Mouse (Mus musculus): ENCODE measurements around the gene Hoxd8. TPM values are rescaled to one million over a fixed set of nuclear protein-coding genes. Genes with fewer than 3 reads are reported as not detected.

Gene Hoxd8
- polyA plus RNA-seq, 1 experiment from 2014 or later: 2.6 TPM

DNA sequence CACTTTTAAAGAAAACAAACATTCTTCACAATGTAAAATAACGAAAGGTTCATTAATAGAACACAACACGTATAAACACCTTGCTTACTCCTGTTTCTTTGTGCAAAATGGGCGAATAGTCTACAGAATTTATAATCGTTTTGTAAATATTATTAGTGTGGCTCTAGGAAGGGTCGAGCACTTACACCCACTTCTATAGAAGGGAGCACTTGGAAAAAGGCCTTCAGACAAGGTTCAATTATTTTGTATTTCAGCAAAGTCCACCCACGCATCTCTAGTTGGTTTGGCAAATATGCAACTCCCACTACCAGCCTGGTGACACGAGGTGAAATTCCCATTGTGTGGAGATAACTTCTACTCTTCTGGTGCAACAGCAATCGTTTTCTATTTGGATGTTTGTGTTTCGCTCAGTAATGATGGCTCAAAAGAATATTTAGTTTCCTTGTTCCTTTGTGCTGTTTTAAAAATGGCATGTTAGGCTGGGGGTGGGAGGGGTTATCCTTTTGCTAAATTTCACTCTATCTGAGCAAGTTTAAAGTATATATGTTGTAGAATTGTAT lies 44.1 kb downstream of the Hoxd8 start:
- no peak for ATAC-seq (ENCODE audit: insufficient number of reproducible peaks, insufficient read depth, low FRiP score, low read depth)
- no peak overlapping the region for H3K9ac ChIP-seq (replicated peaks; ENCODE audit: low read depth, low read length)
- 19% methylated on average over 9 of the region's 9 CpGs for WGBS
- H3K27me3 ChIP-seq (ENCODE audit: control insufficient read depth, insufficient read depth, low read length): peaks cover 88% of the 10 kb centered on the region
- H3K4me3 ChIP-seq (ENCODE audit: low read depth, low read length): peak overlapping the region; percentile 19; the same call in 1 of the 2 replicates
- no peak overlapping the region for H3K4me2 ChIP-seq (replicated peaks; ENCODE audit: low read depth, low read length)
- H3K4me1 ChIP-seq (ENCODE audit: control insufficient read depth, insufficient read depth, low read length): peaks cover 10% of the 10 kb centered on the region; the same call in 1 of the 2 replicates
- no peaks in the 10 kb centered on the region for H3K9me3 ChIP-seq (ENCODE audit: control insufficient read depth, low read depth, low read length)
- H3K36me3 ChIP-seq (ENCODE audit: control insufficient read depth, insufficient read depth, low read length): no peaks in the 10 kb centered on the region
- H3K27ac ChIP-seq (ENCODE audit: low read length): no peak overlapping the region

DNA sequence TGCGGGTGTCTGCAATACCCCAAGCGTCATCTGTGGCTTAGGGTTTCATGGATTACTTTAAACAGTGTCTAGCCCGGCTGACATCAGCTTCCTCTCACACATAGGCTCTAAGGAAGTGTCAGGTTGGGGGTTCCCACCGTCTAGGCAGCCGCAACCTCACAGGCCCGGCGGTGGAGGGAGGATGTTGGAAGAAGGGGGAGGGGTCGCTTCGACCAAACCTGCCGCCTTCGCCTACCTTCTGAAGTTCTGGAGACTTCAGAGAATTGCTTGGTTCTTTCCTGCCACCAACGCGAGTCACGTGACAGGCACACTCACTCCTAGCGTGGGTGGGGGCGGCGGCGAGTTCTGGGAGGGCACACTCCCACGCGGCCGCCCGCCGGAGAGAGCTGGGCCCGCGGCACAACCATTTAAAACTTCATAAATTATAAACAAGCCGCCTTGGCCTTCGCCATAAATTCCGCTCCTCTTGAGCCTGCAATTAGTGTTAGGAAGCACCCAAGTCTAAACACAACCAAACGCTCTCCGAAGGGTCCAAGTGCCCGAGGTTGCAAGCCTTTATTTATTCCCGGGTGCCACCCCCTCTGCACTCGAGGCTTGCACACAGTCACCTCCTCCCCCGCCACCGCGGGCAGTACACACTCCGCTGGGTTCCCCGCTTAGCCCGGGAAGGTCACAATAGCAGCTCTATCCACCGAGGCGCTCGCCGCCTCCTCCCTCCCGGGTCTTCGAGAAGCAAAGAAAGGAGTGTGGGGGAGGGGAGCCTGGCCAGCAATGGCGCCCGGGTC lies 45.1 kb downstream of the Hoxd8 start:
- peak; percentile 25; the same call in 1 of the 2 replicates for ATAC-seq (ENCODE audit: insufficient number of reproducible peaks, insufficient read depth, low FRiP score, low read depth)
- H3K4me1 ChIP-seq (ENCODE audit: control insufficient read depth, insufficient read depth, low read length): peaks cover 10% of the 10 kb centered on the region; the same call in 1 of the 2 replicates
- 1% methylated on average over 47 of the region's 47 CpGs for WGBS

DNA sequence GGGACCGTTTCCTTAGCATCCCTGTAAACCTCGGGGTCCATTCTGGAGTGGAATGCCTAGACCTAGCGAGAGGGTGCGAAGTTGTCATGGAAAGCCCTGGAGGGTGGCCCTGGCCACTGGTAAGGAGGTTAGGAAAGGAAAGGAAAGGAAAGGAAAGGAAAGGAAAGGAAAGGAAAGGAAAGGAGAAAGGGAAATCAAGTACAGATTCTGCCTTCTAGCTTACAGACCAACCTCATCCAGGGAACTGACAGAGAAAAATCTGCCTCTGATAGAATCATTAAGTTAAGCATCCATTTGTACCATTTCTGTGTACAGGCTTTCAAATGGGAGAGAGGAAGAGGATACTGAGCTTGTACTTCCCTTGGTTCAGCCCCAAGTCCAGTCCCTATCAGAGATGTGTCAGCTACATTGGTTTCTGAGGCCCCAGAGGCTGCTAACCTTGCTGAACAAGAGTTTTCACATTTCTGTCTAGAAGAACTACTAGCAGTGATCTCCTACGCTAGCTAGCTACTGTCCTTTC lies 46.4 kb downstream of the Hoxd8 start:
- Histone ChIP-seq H3K9me3 (ENCODE audit: control insufficient read depth, low read depth, low read length) (no peaks in the 10 kb centered on the region), H3K4me2 (replicated peaks; ENCODE audit: low read depth, low read length) (no peak overlapping the region), H3K27me3 (ENCODE audit: control insufficient read depth, insufficient read depth, low read length) (peaks cover 73% of the 10 kb centered on the region), H3K4me3 (ENCODE audit: low read depth, low read length) (no peak overlapping the region), H3K27ac (ENCODE audit: low read length) (no peak overlapping the region), H3K36me3 (ENCODE audit: control insufficient read depth, insufficient read depth, low read length) (no peaks in the 10 kb centered on the region), H3K4me1 (ENCODE audit: control insufficient read depth, insufficient read depth, low read length) (peaks cover 10% of the 10 kb centered on the region; the same call in 1 of the 2 replicates), H3K9ac (replicated peaks; ENCODE audit: low read depth, low read length) (no peak overlapping the region)
- WGBS: 39% methylated on average over 5 of the region's 5 CpGs
- ATAC-seq (ENCODE audit: insufficient number of reproducible peaks, insufficient read depth, low FRiP score, low read depth): no peak

More for the DNA sequence above, 45.1 kb downstream of the Hoxd8 start:
- Histone ChIP-seq H3K4me2 (replicated peaks; ENCODE audit: low read depth, low read length) (peak overlapping the region; percentile 37), H3K9ac (replicated peaks; ENCODE audit: low read depth, low read length) (no peak overlapping the region), H3K4me3 (ENCODE audit: low read depth, low read length) (peak overlapping the region; percentile 17), H3K36me3 (ENCODE audit: control insufficient read depth, insufficient read depth, low read length) (no peaks in the 10 kb centered on the region), H3K9me3 (ENCODE audit: control insufficient read depth, low read depth, low read length) (no peaks in the 10 kb centered on the region), H3K27ac (ENCODE audit: low read length) (peak overlapping the region; percentile 16; the same call in 1 of the 2 replicates), H3K27me3 (ENCODE audit: control insufficient read depth, insufficient read depth, low read length) (peaks cover 85% of the 10 kb centered on the region)

DNA sequence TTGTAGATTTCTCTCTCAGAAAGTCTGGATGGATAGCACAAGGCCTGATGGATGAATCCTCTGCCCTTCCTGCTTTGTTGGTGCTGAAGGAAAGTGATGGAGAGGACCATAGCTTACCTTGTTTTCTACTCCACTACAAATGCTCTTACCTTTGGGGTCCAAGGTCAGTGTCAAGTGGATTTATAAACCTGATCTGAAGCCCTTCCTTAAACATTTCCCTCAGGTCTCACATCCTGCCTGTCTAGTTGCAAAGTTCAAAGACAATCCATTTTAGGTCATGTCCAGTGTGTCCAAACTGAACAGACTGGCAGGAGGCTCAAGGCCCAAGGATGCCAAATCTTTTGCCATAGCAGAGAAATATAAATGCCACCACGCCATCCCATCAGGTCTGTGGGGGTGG lies 47.4 kb downstream of the Hoxd8 start:
- Histone ChIP-seq H3K9ac (replicated peaks; ENCODE audit: low read depth, low read length) (no peak overlapping the region), H3K4me1 (ENCODE audit: control insufficient read depth, insufficient read depth, low read length) (peaks cover 10% of the 10 kb centered on the region; the same call in 1 of the 2 replicates), H3K4me2 (replicated peaks; ENCODE audit: low read depth, low read length) (no peak overlapping the region), H3K9me3 (ENCODE audit: control insufficient read depth, low read depth, low read length) (no peaks in the 10 kb centered on the region), H3K36me3 (ENCODE audit: control insufficient read depth, insufficient read depth, low read length) (no peaks in the 10 kb centered on the region), H3K4me3 (ENCODE audit: low read depth, low read length) (no peak overlapping the region), H3K27ac (ENCODE audit: low read length) (no peak overlapping the region), H3K27me3 (ENCODE audit: control insufficient read depth, insufficient read depth, low read length) (peaks cover 62% of the 10 kb centered on the region)
- ATAC-seq (ENCODE audit: insufficient number of reproducible peaks, insufficient read depth, low FRiP score, low read depth): no peak
- WGBS: 93% methylated on average over 1 of the region's 1 CpGs

DNA sequence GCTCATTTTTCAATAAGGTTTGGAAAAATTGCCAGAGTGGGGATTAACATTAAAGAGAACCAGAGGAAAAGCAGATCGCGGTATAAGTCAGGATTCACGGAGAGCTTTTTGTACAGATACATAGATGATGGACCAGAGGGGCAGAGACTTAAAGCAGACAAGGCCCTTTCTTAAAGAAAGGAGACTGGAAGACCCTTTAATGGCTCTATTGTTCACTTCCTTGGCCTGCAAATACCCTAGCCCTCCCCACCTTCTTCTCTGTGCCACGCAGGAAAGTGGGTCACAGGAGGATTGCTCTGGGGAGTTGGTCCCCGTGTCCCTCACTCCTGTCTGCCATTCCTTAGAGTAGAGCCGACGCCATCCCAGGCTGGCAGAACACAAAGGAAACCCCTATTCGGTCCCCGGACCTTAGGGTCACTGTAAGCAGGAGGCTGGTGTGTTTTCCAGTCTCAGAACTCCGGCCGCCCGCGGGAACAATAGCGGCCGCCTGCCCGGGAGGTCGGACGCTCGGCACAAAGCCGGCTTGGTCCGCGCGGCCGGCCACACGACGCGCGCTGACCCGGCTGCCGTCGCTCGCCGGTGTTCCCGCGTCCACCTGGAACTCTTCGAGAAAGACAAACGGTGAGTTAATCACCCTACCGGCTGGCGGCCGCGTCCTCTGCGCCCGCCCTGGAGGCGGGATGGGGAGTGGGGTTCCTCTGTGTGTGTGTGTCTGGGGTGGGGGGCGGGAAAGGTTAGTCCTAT lies 48.2 kb downstream of the Hoxd8 start:
- Histone ChIP-seq H3K9ac (replicated peaks; ENCODE audit: low read depth, low read length) (no peak overlapping the region; the same call in 1 of the 2 replicates), H3K9me3 (ENCODE audit: control insufficient read depth, low read depth, low read length) (no peaks in the 10 kb centered on the region), H3K27me3 (ENCODE audit: control insufficient read depth, insufficient read depth, low read length) (peaks cover 57% of the 10 kb centered on the region), H3K36me3 (ENCODE audit: control insufficient read depth, insufficient read depth, low read length) (no peaks in the 10 kb centered on the region), H3K27ac (ENCODE audit: low read length) (no peak overlapping the region), H3K4me1 (ENCODE audit: control insufficient read depth, insufficient read depth, low read length) (peaks cover 10% of the 10 kb centered on the region; the same call in 1 of the 2 replicates), H3K4me2 (replicated peaks; ENCODE audit: low read depth, low read length) (peak overlapping the region; percentile 51), H3K4me3 (ENCODE audit: low read depth, low read length) (peak overlapping the region; percentile 28)
- ATAC-seq (ENCODE audit: insufficient number of reproducible peaks, insufficient read depth, low FRiP score, low read depth): 0 out of 2 replicates have a peak, but pooled peaks have one; percentile 51
- WGBS: 2% methylated on average over 44 of the region's 45 CpGs

DNA sequence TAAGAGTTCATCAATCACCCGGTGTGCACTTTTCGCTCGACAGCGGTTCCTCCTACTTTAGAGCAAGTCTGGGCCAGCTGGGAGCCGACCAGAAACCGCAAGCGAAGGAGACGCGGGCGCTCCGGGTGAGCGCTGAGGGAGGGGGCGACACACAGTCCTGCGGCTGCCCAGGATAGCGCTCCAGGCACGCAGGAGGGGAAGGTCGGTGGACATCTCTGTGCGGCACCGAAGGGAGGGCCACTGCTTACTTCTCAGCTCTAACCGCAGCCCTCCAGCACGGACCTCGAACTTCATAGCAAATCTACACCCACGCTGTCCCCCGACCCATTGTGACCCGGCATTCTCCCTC lies 48.7 kb downstream of the Hoxd8 start:
- Histone ChIP-seq H3K4me2 (replicated peaks; ENCODE audit: low read depth, low read length) (peak overlapping the region; percentile 51), H3K9me3 (ENCODE audit: control insufficient read depth, low read depth, low read length) (no peaks in the 10 kb centered on the region), H3K9ac (replicated peaks; ENCODE audit: low read depth, low read length) (no peak overlapping the region; the same call in 1 of the 2 replicates), H3K27me3 (ENCODE audit: control insufficient read depth, insufficient read depth, low read length) (peaks cover 58% of the 10 kb centered on the region), H3K36me3 (ENCODE audit: control insufficient read depth, insufficient read depth, low read length) (no peaks in the 10 kb centered on the region), H3K4me3 (ENCODE audit: low read depth, low read length) (peak overlapping the region; percentile 28), H3K27ac (ENCODE audit: low read length) (no peak overlapping the region), H3K4me1 (ENCODE audit: control insufficient read depth, insufficient read depth, low read length) (peaks cover 10% of the 10 kb centered on the region; the same call in 1 of the 2 replicates)
- 5% methylated on average over 24 of the region's 25 CpGs for WGBS
- ATAC-seq (ENCODE audit: insufficient number of reproducible peaks, insufficient read depth, low FRiP score, low read depth): no peak; the same call in 1 of the 2 replicates

DNA sequence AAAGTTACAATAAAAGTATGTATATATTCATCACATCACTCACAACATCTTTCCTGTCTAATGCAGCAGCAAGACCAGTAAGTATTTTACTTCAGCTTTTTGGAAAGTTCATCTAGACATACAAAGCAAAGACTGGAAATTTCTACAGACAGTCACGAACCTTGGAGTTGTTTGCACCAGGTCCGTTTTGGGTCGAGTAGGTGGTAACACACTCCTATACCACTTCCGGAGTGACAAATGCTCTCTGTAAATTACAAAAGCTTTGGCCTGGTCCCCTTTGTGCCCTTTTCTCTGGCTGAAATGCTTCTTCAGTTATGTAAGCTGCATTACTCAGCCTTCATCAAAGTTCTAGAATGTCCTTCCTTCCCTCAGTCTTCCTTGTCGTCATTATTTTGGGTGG lies 49.3 kb downstream of the Hoxd8 start:
- Histone ChIP-seq H3K9ac (replicated peaks; ENCODE audit: low read depth, low read length) (no peak overlapping the region; the same call in 1 of the 2 replicates), H3K4me3 (ENCODE audit: low read depth, low read length) (no peak overlapping the region), H3K4me1 (ENCODE audit: control insufficient read depth, insufficient read depth, low read length) (peaks cover 10% of the 10 kb centered on the region; the same call in 1 of the 2 replicates), H3K27me3 (ENCODE audit: control insufficient read depth, insufficient read depth, low read length) (peaks cover 57% of the 10 kb centered on the region), H3K4me2 (replicated peaks; ENCODE audit: low read depth, low read length) (no peak overlapping the region), H3K9me3 (ENCODE audit: control insufficient read depth, low read depth, low read length) (no peaks in the 10 kb centered on the region), H3K36me3 (ENCODE audit: control insufficient read depth, insufficient read depth, low read length) (no peaks in the 10 kb centered on the region), H3K27ac (ENCODE audit: low read length) (no peak overlapping the region)
- no peak for ATAC-seq (ENCODE audit: insufficient number of reproducible peaks, insufficient read depth, low FRiP score, low read depth)
- 38% methylated on average over 5 of the region's 5 CpGs for WGBS

Measured in stomach, embryonic 14.5 days (tissue).